Mouse (Mus musculus) kidney, postnatal 0 days (tissue): ENCODE results near the gene Adcy2. TPM values are rescaled to one million over a fixed set of nuclear protein-coding genes. Genes with fewer than 3 reads are reported as not detected.

Source experiments
- ATAC-seq: fragments of 200-750 bp; cut with Nextera tagmentation; replicated peaks from 2 replicates; pipeline ENCODE4 v1.8.0; 2017; ENCODE audit warnings: low read depth, moderate number of reproducible peaks, moderate TSS enrichment, moderate library complexity; ENCODE audit not compliant: low FRiP score
- DNase-seq: peaks from one replicate; pipeline ENCODE4 v3.0.0-alpha.2; 2016; ENCODE audit warnings: low spot score
- H3K27ac ChIP-seq: fragments of 300-500 bp; sonication (generic); 2 replicates; pipeline ENCODE4 v1.5.1; 2014; ENCODE audit warnings: mild to moderate bottlenecking
- H3K27me3 ChIP-seq: fragments of 300-500 bp; sonication (generic); 2 replicates; pipeline ENCODE4 v1.6.1; 2014; ENCODE audit warnings: low read length, mixed read lengths; ENCODE audit not compliant: insufficient read depth
- H3K36me3 ChIP-seq: fragments of 300-500 bp; sonication (generic); 2 replicates; pipeline ENCODE4 v1.6.1; 2014; ENCODE audit warnings: low read length, mixed read lengths; ENCODE audit not compliant: insufficient read depth
- H3K4me1 ChIP-seq: fragments of 300-500 bp; sonication (generic); replicated peaks from 2 replicates; pipeline ENCODE4 v1.6.1; 2014; ENCODE audit warnings: antibody characterized with exemption, low read length, mixed read lengths; ENCODE audit not compliant: insufficient read depth
- H3K4me2 ChIP-seq: fragments of 300-500 bp; sonication (generic); 2 replicates; pipeline ENCODE4 v1.6.1; 2014; ENCODE audit warnings: mild to moderate bottlenecking, low read length, moderate library complexity, mixed read lengths
- H3K4me3 ChIP-seq: fragments of 300-500 bp; sonication (generic); replicated peaks from 2 replicates; pipeline ENCODE4 v1.5.1; 2014; ENCODE audit warnings: low read depth, low read length
- H3K9ac ChIP-seq: fragments of 300-500 bp; sonication (generic); 2 replicates; pipeline ENCODE4 v1.6.1; 2014; ENCODE audit warnings: low read depth, low read length
- H3K9me3 ChIP-seq: fragments of 300-500 bp; sonication (generic); replicated peaks from 2 replicates; pipeline ENCODE4 v1.6.1; 2016; ENCODE audit warnings: low read length, inconsistent platforms, mixed read lengths
- CTCF ChIP-seq: IDR thresholded peaks from 2 replicates; pipeline ENCODE4 v1.5.1; 2016; ENCODE audit warnings: antibody characterized with exemption, low read depth, mild to moderate bottlenecking, moderate library complexity
- WGBS: fragments of 180-500 bp; shearing (Covaris S2); extraction: QIAGEN DNeasy Blood & Tissue Kit; methylation state at CpG from one replicate; pipeline ENCODE4 v1.1.7; 2014; 5-methylcytosine and 5-hydroxymethylcytosine counted together
- polyA plus RNA-seq: library from polyadenylated mRNA; unstranded; fragments of >200 nt; fragmentation: Nextera tagmentation; extraction: Ambion mirVana; gene quantifications from 2 replicates; pipeline ENCODE4 v1.2.1, GENCODE M21; 2015

Gene Adcy2
- polyA plus RNA-seq, 1 experiment from 2014 or later = 4.0 TPM

- Histone ChIP-seq H3K4me1 (peaks cover 5% of the 10 kb centered on the region; the same call in 1 of the 2 replicates), H3K27ac (0 out of 2 replicates have a peak overlapping the region, but pooled peaks have one; percentile 31), H3K27me3 (no peaks in the 10 kb centered on the region), H3K4me3 (no peak overlapping the region), H3K36me3 (no peaks in the 10 kb centered on the region), H3K4me2 (no peak overlapping the region), H3K9ac (no peak overlapping the region), H3K9me3 (no peaks in the 10 kb centered on the region)
- ATAC-seq (no peak), DNase-seq (peak; percentile 24)
- TF ChIP-seq CTCF = no peak
- 66% methylated on average over 13 of the region's 13 CpGs for WGBS
Measured at GRCm38 (mm10) chr13:68820858-68821579, 178.3 kb downstream of the Adcy2 start.

DNA sequence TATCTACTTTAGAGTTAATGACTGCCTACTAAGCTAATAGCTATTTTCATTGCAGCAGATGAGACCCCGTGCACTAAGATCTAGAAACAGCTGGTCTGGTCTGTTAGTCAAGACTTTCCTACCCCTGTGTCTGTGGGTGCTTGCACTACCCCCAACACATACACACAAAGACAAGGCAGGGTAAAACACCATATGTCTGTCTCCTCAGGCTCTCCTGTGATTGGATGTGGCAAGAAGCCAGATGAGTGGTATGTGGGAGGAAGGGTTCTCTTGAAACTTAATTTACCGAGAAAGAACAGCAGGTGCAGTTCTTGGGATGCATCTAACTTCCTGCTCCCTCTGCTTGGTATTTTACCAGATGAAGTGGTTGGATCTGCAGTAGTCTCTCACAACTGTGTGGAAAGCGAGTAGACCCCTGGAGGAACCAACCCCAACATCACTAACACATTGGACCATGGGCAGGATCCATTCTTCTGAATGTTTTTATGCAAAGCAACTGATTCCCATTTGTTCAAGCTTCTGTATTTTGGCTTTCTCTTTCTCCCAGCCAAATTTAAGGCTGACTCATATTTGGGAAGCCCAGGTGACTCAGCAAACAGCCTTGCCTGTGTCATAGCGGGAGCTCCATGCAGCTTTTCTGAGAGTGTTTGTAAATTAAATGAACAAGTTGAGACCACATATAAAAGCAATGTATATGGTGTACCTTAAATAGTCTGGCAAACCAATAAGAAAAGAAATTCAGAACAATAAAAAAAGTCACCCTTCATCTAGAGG lies 183.4 kb downstream of the Adcy2 start:
- H3K4me3 ChIP-seq = no peak overlapping the region
- no peaks in the 10 kb centered on the region for H3K36me3 ChIP-seq
- no peak overlapping the region for H3K27ac ChIP-seq
- WGBS = 65% methylated on average over 4 of the region's 4 CpGs
- no peaks in the 10 kb centered on the region for H3K4me1 ChIP-seq
- no peak overlapping the region for H3K4me2 ChIP-seq
- no peak overlapping the region for H3K9ac ChIP-seq
- no peaks in the 10 kb centered on the region for H3K9me3 ChIP-seq
- ATAC-seq (no peak), DNase-seq (no peak)
- no peaks in the 10 kb centered on the region for H3K27me3 ChIP-seq
- TF ChIP-seq CTCF = no peak

GRCm38 (mm10) chr13:68811185-68811584 lies 188.2 kb downstream of the Adcy2 start:
- Histone ChIP-seq H3K27ac (no peak overlapping the region), H3K9me3 (no peaks in the 10 kb centered on the region), H3K27me3 (no peaks in the 10 kb centered on the region), H3K9ac (no peak overlapping the region), H3K36me3 (no peaks in the 10 kb centered on the region), H3K4me1 (no peaks in the 10 kb centered on the region), H3K4me2 (no peak overlapping the region), H3K4me3 (no peak overlapping the region)
- DNase-seq = peak; percentile 47
- 53% methylated on average over 3 of the region's 3 CpGs for WGBS
- no peak for TF ChIP-seq CTCF
- no peak for ATAC-seq

GRCm38 (mm10) chr13:68799777-68800176 lies 199.6 kb downstream of the Adcy2 start:
- Histone ChIP-seq H3K9me3 (no peaks in the 10 kb centered on the region), H3K4me2 (no peak overlapping the region)
- DNase-seq = no peak

DNA sequence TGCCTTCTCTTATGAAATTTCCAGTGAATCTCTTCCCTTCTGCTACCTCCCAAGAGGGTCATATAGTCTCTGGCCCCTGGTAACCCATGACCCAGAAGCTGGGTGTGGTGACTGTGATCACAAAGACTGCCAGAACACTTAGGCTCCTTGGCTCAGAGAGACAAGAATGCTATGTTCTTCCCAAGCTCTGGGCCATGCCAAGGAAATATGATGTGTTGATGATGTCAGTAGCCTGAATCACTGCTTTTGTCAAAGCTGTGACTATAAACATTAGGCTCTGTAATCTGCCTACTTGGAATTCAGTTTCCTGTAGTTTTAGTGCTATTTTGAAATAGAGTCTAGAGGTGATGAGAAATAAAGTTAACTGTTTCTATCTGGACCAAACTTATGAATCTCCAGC lies 206.1 kb downstream of the Adcy2 start:
- ATAC-seq = no peak
- Histone ChIP-seq H3K36me3 (no peaks in the 10 kb centered on the region), H3K9ac (no peak overlapping the region), H3K4me2 (no peak overlapping the region), H3K27me3 (no peaks in the 10 kb centered on the region), H3K27ac (no peak overlapping the region), H3K4me1 (no peaks in the 10 kb centered on the region), H3K4me3 (no peak overlapping the region), H3K9me3 (no peaks in the 10 kb centered on the region)
- no peak for DNase-seq
- no peak for TF ChIP-seq CTCF

More at GRCm38 (mm10) chr13:68799777-68800176, 199.6 kb downstream of the Adcy2 start:
- no peak for ATAC-seq
- TF ChIP-seq CTCF = peak; percentile 45
- no peak overlapping the region for H3K9ac ChIP-seq
- H3K4me3 ChIP-seq = no peak overlapping the region
- H3K27ac ChIP-seq = no peak overlapping the region
- no peaks in the 10 kb centered on the region for H3K36me3 ChIP-seq
- WGBS = 66% methylated on average over 6 of the region's 6 CpGs
- H3K4me1 ChIP-seq = no peaks in the 10 kb centered on the region
- H3K27me3 ChIP-seq = no peaks in the 10 kb centered on the region

GRCm38 (mm10) chr13:68787286-68788061 lies 211.9 kb downstream of the Adcy2 start:
- 71% methylated on average over 8 of the region's 8 CpGs for WGBS
- H3K27ac ChIP-seq = no peak overlapping the region
- H3K4me2 ChIP-seq = no peak overlapping the region
- H3K4me1 ChIP-seq = no peaks in the 10 kb centered on the region
- no peak overlapping the region for H3K4me3 ChIP-seq
- peak; percentile 68; the same call in 1 of the 2 replicates for ATAC-seq
- no peak for DNase-seq
- no peaks in the 10 kb centered on the region for H3K27me3 ChIP-seq
- H3K9me3 ChIP-seq = no peaks in the 10 kb centered on the region
- no peak overlapping the region for H3K9ac ChIP-seq
- TF ChIP-seq CTCF = no peak
- H3K36me3 ChIP-seq = no peaks in the 10 kb centered on the region
